Mouse (Mus musculus): ENCODE measurements at regions not wholly inside any gene's neighbourhood (a gene's known extent, or its start where the extent isn't known, plus 50 kb on each side); places are given as distances from the start of the nearest gene placed in this dataset.

- Histone ChIP-seq H3K4me2 (ENCODE audit: low read depth, low read length) (no peak overlapping the region), H3K27me3 (ENCODE audit: control insufficient read depth, insufficient read depth, low read length) (no peaks in the 10 kb centered on the region), H3K4me3 (ENCODE audit: low read depth, low read length) (no peak overlapping the region), H3K27ac (replicated peaks; ENCODE audit: low read depth, low read length) (no peak overlapping the region), H3K9me3 (replicated peaks; ENCODE audit: control insufficient read depth, low read length) (no peaks in the 10 kb centered on the region), H3K4me1 (ENCODE audit: control insufficient read depth, insufficient read depth, low read length) (no peaks in the 10 kb centered on the region), H3K36me3 (replicated peaks; ENCODE audit: control insufficient read depth, insufficient read depth, low read depth, low read length) (no peaks in the 10 kb centered on the region), H3K9ac (replicated peaks; ENCODE audit: low read length) (no peak overlapping the region)
- DNase-seq (ENCODE audit: low spot score) (no peak), ATAC-seq (replicated peaks; ENCODE audit: insufficient number of reproducible peaks, low FRiP score, low TSS enrichment, low read depth) (no peak)
- WGBS, result 69% methylated on average over 9 of the region's 9 CpGs
These were observed 238.4 kb downstream of the Cxcl12 start for GRCm38 (mm10) chr6:117406757-117407156.

DNA sequence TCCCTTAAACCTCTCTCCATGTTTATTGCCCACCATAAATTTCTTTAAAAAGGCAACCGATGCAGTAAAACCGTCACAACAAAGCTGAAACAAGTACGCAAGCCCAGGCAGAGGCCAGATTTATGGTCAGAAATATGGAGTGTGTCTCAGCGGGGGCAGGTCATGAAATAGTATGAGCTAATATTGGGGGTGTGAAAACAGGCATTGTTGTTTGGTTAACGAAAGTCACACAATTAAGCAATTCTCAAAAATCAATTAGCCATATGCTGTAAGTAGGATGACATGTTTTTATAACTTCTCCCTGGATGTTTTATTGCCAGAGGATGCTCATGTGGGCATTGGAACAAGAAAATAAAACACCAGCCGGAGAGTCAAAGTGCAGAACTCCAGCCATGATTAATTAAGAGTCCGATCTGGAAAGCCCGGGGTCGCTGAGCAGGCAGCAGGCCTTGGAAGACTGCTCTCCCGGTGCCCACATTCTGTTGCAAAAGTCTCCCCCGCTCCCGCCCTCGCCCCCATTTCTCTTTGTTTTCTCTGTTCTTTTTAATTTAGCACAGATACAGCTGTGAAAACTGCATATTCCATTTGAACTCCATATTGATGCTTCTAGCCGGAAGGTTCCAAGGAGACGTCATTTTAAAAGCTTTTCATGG, 239.0 kb downstream of the Cxcl12 start:
- no peaks in the 10 kb centered on the region for H3K27me3 ChIP-seq (ENCODE audit: control insufficient read depth, insufficient read depth, low read length)

GRCm38 (mm10) chr6:117407953-117408352, 239.6 kb downstream of the Cxcl12 start:
- Histone ChIP-seq H3K4me3 (ENCODE audit: low read depth, low read length) (no peak overlapping the region), H3K27ac (replicated peaks; ENCODE audit: low read depth, low read length) (no peak overlapping the region), H3K4me2 (ENCODE audit: low read depth, low read length) (no peak overlapping the region), H3K9ac (replicated peaks; ENCODE audit: low read length) (no peak overlapping the region), H3K27me3 (ENCODE audit: control insufficient read depth, insufficient read depth, low read length) (no peaks in the 10 kb centered on the region), H3K9me3 (replicated peaks; ENCODE audit: control insufficient read depth, low read length) (no peaks in the 10 kb centered on the region), H3K4me1 (ENCODE audit: control insufficient read depth, insufficient read depth, low read length) (no peaks in the 10 kb centered on the region), H3K36me3 (replicated peaks; ENCODE audit: control insufficient read depth, insufficient read depth, low read depth, low read length) (no peaks in the 10 kb centered on the region)
- DNase-seq (ENCODE audit: low spot score) (no peak), ATAC-seq (replicated peaks; ENCODE audit: insufficient number of reproducible peaks, low FRiP score, low TSS enrichment, low read depth) (no peak)
- WGBS, result 86% methylated on average over 5 of the region's 5 CpGs

More for the DNA sequence above, 239.0 kb downstream of the Cxcl12 start:
- Histone ChIP-seq H3K9ac (replicated peaks; ENCODE audit: low read length) (no peak overlapping the region), H3K4me1 (ENCODE audit: control insufficient read depth, insufficient read depth, low read length) (no peaks in the 10 kb centered on the region), H3K4me3 (ENCODE audit: low read depth, low read length) (no peak overlapping the region), H3K9me3 (replicated peaks; ENCODE audit: control insufficient read depth, low read length) (no peaks in the 10 kb centered on the region), H3K36me3 (replicated peaks; ENCODE audit: control insufficient read depth, insufficient read depth, low read depth, low read length) (no peaks in the 10 kb centered on the region), H3K4me2 (ENCODE audit: low read depth, low read length) (no peak overlapping the region), H3K27ac (replicated peaks; ENCODE audit: low read depth, low read length) (no peak overlapping the region)
- no peak for DNase-seq (ENCODE audit: low spot score)
- ATAC-seq (replicated peaks; ENCODE audit: insufficient number of reproducible peaks, low FRiP score, low TSS enrichment, low read depth), result no peak
- WGBS, result 72% methylated on average over 15 of the region's 15 CpGs

GRCm38 (mm10) chr6:117408971-117409783, 240.8 kb downstream of the Cxcl12 start:
- Histone ChIP-seq H3K36me3 (replicated peaks; ENCODE audit: control insufficient read depth, insufficient read depth, low read depth, low read length) (no peaks in the 10 kb centered on the region), H3K4me1 (ENCODE audit: control insufficient read depth, insufficient read depth, low read length) (no peaks in the 10 kb centered on the region), H3K4me3 (ENCODE audit: low read depth, low read length) (no peak overlapping the region), H3K4me2 (ENCODE audit: low read depth, low read length) (no peak overlapping the region), H3K27me3 (ENCODE audit: control insufficient read depth, insufficient read depth, low read length) (no peaks in the 10 kb centered on the region), H3K9ac (replicated peaks; ENCODE audit: low read length) (no peak overlapping the region), H3K9me3 (replicated peaks; ENCODE audit: control insufficient read depth, low read length) (no peaks in the 10 kb centered on the region), H3K27ac (replicated peaks; ENCODE audit: low read depth, low read length) (no peak overlapping the region)
- DNase-seq (ENCODE audit: low spot score) (no peak), ATAC-seq (replicated peaks; ENCODE audit: insufficient number of reproducible peaks, low FRiP score, low TSS enrichment, low read depth) (no peak)
- 81% methylated on average over 11 of the region's 11 CpGs for WGBS

GRCm38 (mm10) chr6:117414926-117415325, 246.6 kb downstream of the Cxcl12 start:
- ATAC-seq (replicated peaks; ENCODE audit: insufficient number of reproducible peaks, low FRiP score, low TSS enrichment, low read depth) (no peak), DNase-seq (ENCODE audit: low spot score) (no peak)
- Histone ChIP-seq H3K27me3 (ENCODE audit: control insufficient read depth, insufficient read depth, low read length) (no peaks in the 10 kb centered on the region), H3K27ac (replicated peaks; ENCODE audit: low read depth, low read length) (no peak overlapping the region), H3K4me3 (ENCODE audit: low read depth, low read length) (no peak overlapping the region), H3K36me3 (replicated peaks; ENCODE audit: control insufficient read depth, insufficient read depth, low read depth, low read length) (no peaks in the 10 kb centered on the region), H3K4me2 (ENCODE audit: low read depth, low read length) (no peak overlapping the region), H3K9ac (replicated peaks; ENCODE audit: low read length) (no peak overlapping the region), H3K4me1 (ENCODE audit: control insufficient read depth, insufficient read depth, low read length) (no peaks in the 10 kb centered on the region), H3K9me3 (replicated peaks; ENCODE audit: control insufficient read depth, low read length) (no peaks in the 10 kb centered on the region)
- 80% methylated on average over 5 of the region's 5 CpGs for WGBS

DNA sequence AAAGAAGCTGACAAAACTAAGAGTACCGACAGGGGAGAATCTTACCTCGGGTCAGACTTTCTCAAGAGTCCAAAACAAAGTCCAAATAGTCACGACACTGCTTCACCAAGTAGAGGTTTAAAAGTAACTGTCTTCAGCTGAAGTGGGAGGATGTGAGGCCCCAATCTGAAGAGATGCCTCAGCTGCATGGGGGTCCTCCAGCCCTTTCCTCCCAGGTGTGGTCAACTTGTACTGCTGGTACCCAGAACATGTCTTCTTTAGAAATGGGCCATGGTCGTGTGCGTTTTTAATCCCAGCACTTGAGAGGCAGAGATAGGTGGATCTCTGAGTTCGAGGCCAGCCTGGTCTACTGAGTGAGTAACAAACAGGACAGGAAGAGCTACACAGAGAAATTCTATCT, 247.6 kb downstream of the Cxcl12 start:
- Histone ChIP-seq H3K4me1 (ENCODE audit: control insufficient read depth, insufficient read depth, low read length) (no peaks in the 10 kb centered on the region), H3K27me3 (ENCODE audit: control insufficient read depth, insufficient read depth, low read length) (no peaks in the 10 kb centered on the region), H3K4me3 (ENCODE audit: low read depth, low read length) (no peak overlapping the region), H3K9ac (replicated peaks; ENCODE audit: low read length) (no peak overlapping the region), H3K36me3 (replicated peaks; ENCODE audit: control insufficient read depth, insufficient read depth, low read depth, low read length) (no peaks in the 10 kb centered on the region), H3K27ac (replicated peaks; ENCODE audit: low read depth, low read length) (no peak overlapping the region), H3K9me3 (replicated peaks; ENCODE audit: control insufficient read depth, low read length) (no peaks in the 10 kb centered on the region), H3K4me2 (ENCODE audit: low read depth, low read length) (no peak overlapping the region)
- ATAC-seq (replicated peaks; ENCODE audit: insufficient number of reproducible peaks, low FRiP score, low TSS enrichment, low read depth) (no peak), DNase-seq (ENCODE audit: low spot score) (no peak)
- 87% methylated on average over 6 of the region's 6 CpGs for WGBS

DNA sequence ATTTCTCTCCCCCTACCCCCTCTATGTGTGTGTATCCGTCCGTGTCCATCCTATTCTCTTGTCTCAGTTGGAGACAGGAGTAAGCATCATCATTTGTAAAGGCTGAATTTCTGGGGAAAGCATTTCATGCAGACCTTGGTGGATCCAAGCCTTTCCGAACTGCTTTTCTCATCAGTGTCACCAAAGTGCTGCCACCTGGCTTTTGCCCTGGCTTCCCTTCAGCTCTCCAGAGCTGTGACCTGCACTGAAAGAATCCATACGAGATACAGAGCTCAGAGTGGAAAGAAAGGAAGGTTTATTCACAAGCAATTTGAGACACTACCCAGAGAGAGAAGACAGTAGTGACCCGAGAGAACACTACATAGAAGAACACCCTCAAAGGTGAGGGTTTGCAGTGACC, 248.1 kb downstream of the Cxcl12 start:
- ATAC-seq (replicated peaks; ENCODE audit: insufficient number of reproducible peaks, low FRiP score, low TSS enrichment, low read depth), result no peak
- H3K27me3 ChIP-seq (ENCODE audit: control insufficient read depth, insufficient read depth, low read length), result no peaks in the 10 kb centered on the region

GRCm38 (mm10) chr6:117422846-117423573, 254.7 kb downstream of the Cxcl12 start:
- no peak for ATAC-seq (replicated peaks; ENCODE audit: insufficient number of reproducible peaks, low FRiP score, low TSS enrichment, low read depth)
- no peaks in the 10 kb centered on the region for H3K27me3 ChIP-seq (ENCODE audit: control insufficient read depth, insufficient read depth, low read length)
- no peaks in the 10 kb centered on the region for H3K9me3 ChIP-seq (replicated peaks; ENCODE audit: control insufficient read depth, low read length)
- no peaks in the 10 kb centered on the region for H3K36me3 ChIP-seq (replicated peaks; ENCODE audit: control insufficient read depth, insufficient read depth, low read depth, low read length)
- no peak overlapping the region for H3K4me3 ChIP-seq (ENCODE audit: low read depth, low read length)
- H3K27ac ChIP-seq (replicated peaks; ENCODE audit: low read depth, low read length), result no peak overlapping the region
- no peak overlapping the region for H3K9ac ChIP-seq (replicated peaks; ENCODE audit: low read length)
- no peak for DNase-seq (ENCODE audit: low spot score)
- H3K4me1 ChIP-seq (ENCODE audit: control insufficient read depth, insufficient read depth, low read length), result 0 out of 2 replicates have a peak, but pooled peaks cover 4% of the 10 kb centered on the region
- WGBS, result 60% methylated on average over 10 of the region's 10 CpGs
- no peak overlapping the region for H3K4me2 ChIP-seq (ENCODE audit: low read depth, low read length)

More for the DNA sequence above, 248.1 kb downstream of the Cxcl12 start:
- no peaks in the 10 kb centered on the region for H3K4me1 ChIP-seq (ENCODE audit: control insufficient read depth, insufficient read depth, low read length)
- no peak overlapping the region for H3K4me2 ChIP-seq (ENCODE audit: low read depth, low read length)
- no peaks in the 10 kb centered on the region for H3K36me3 ChIP-seq (replicated peaks; ENCODE audit: control insufficient read depth, insufficient read depth, low read depth, low read length)
- DNase-seq (ENCODE audit: low spot score), result no peak
- no peak overlapping the region for H3K9ac ChIP-seq (replicated peaks; ENCODE audit: low read length)
- H3K4me3 ChIP-seq (ENCODE audit: low read depth, low read length), result no peak overlapping the region
- no peak overlapping the region for H3K27ac ChIP-seq (replicated peaks; ENCODE audit: low read depth, low read length)
- 61% methylated on average over 5 of the region's 5 CpGs for WGBS
- H3K9me3 ChIP-seq (replicated peaks; ENCODE audit: control insufficient read depth, low read length), result no peaks in the 10 kb centered on the region
